Mouse (Mus musculus) myocyte (in vitro differentiated cells): Measurements from ENCODE around the gene Gm10644.
A peak's percentile ranks its signal among the peaks of the same experiment; 100 is the strongest.

Source experiments
- CEBPB ChIP-seq: IDR thresholded peaks from 2 replicates; pipeline ENCODE4 v1.6.1; 2011; ENCODE audit warnings: mild to moderate bottlenecking, moderate library complexity; ENCODE audit not compliant: poor library complexity, insufficient read depth, severe bottlenecking
- MYOD1 ChIP-seq, 3 experiments: IDR thresholded peaks; one replicate each; pipeline ENCODE4 v1.6.1; 2011; ENCODE audit warnings: control low read depth in 2 of 3, low read depth in 2 of 3, mild to moderate bottlenecking in 2 of 3, moderate library complexity in 1 of 3; ENCODE audit not compliant: insufficient read length in 2 of 3, control insufficient read depth in 1 of 3
- POLR2A ChIP-seq: IDR thresholded peaks from one replicate; pipeline ENCODE4 v1.6.1; 2011; ENCODE audit warnings: low read depth, mild to moderate bottlenecking, control low read depth, moderate library complexity; ENCODE audit not compliant: insufficient read length
- USF1 ChIP-seq: IDR thresholded peaks from one replicate; pipeline ENCODE4 v1.6.1; 2011; ENCODE audit warnings: low read depth, mild to moderate bottlenecking, control low read depth, moderate library complexity

- TF ChIP-seq MYOD1 (IDR thresholded peaks at IDR 0.05; ENCODE audit: control insufficient read depth in 1 of 3, insufficient read length in 2 of 3, low read depth in 2 of 3): peak; percentile 10 to 95 (median 85)
- no peak for TF ChIP-seq POLR2A
- TF ChIP-seq USF1: no peak
- TF ChIP-seq CEBPB: no peak
Observed at GRCm38 (mm10) chr8:83980250-83980649, 25.2 kb upstream of the Gm10644 start.
